Mouse (Mus musculus) thymus, postnatal 0 days (tissue): ENCODE measurements around the gene 2310034G01Rik. TPM values are rescaled to one million over a fixed set of nuclear protein-coding genes. Genes with fewer than 3 reads are reported as not detected.
A peak's percentile ranks its signal among the peaks of the same experiment; 100 is the strongest.

Experiments used
- DNase-seq: peaks from one replicate; pipeline ENCODE4 v3.0.0-alpha.2; 2015; ENCODE audit warnings: low spot score
- polyA plus RNA-seq: library from polyadenylated mRNA; unstranded; fragments of >200 nt; fragmentation: Nextera tagmentation; extraction: Ambion mirVana; gene quantifications from 2 replicates; pipeline ENCODE4 v1.2.1, GENCODE M21; 2015

2310034G01Rik gene
- polyA plus RNA-seq, 1 experiment from 2014 or later, result 1.1 TPM

- DNase-seq, result peak; percentile 91
Measured at GRCm38 (mm10) chr19:46328081-46329030, 21.7 kb downstream of the 2310034G01Rik start, which contains the start of gene Fbxl15. Gene Fbxl15, plus strand, starts transcription at chr19:46328184.

GRCm38 (mm10) chr19:46327531-46328064 is 22.5 kb downstream of the 2310034G01Rik start:
- no peak for DNase-seq

- DNase-seq, result peak; percentile 61
Measured at GRCm38 (mm10) chr19:46326756-46327305, 23.3 kb downstream of the 2310034G01Rik start, which contains the start of gene Psd. Gene Psd, minus strand, starts transcription at chr19:46327156.

- DNase-seq, result no peak
Measured at GRCm38 (mm10) chr19:46326019-46326755, 23.9 kb downstream of the 2310034G01Rik start.

- no peak for DNase-seq
Measured at GRCm38 (mm10) chr19:46324918-46325317, 25.2 kb downstream of the 2310034G01Rik start.

- DNase-seq, result no peak
Measured at GRCm38 (mm10) chr19:46324366-46324765, 25.7 kb downstream of the 2310034G01Rik start.

GRCm38 (mm10) chr19:46323716-46324115 is 26.4 kb downstream of the 2310034G01Rik start:
- no peak for DNase-seq

- DNase-seq, result no peak
Measured at GRCm38 (mm10) chr19:46322996-46323572, 27.0 kb downstream of the 2310034G01Rik start.

- DNase-seq, result no peak
Measured at GRCm38 (mm10) chr19:46322144-46322995, 27.7 kb downstream of the 2310034G01Rik start.

- DNase-seq, result peak; percentile 74
Measured at GRCm38 (mm10) chr19:46321101-46321943, 28.8 kb downstream of the 2310034G01Rik start.

- no peak for DNase-seq
Measured at GRCm38 (mm10) chr19:46320076-46320785, 29.9 kb downstream of the 2310034G01Rik start.

- no peak for DNase-seq
Measured at GRCm38 (mm10) chr19:46318586-46319378, 31.3 kb downstream of the 2310034G01Rik start.

- no peak for DNase-seq
Measured at GRCm38 (mm10) chr19:46318031-46318471, 32.1 kb downstream of the 2310034G01Rik start.

GRCm38 (mm10) chr19:46317546-46317885 is 32.6 kb downstream of the 2310034G01Rik start:
- DNase-seq, result no peak

- no peak for DNase-seq
Measured at GRCm38 (mm10) chr19:46316846-46317545, 33.1 kb downstream of the 2310034G01Rik start.

GRCm38 (mm10) chr19:46315752-46316610 is 34.1 kb downstream of the 2310034G01Rik start:
- no peak for DNase-seq
